Mouse (Mus musculus): Measurements from ENCODE around the gene Cdca5. TPM values are rescaled to one million over a fixed set of nuclear protein-coding genes. Genes with fewer than 3 reads are reported as not detected.
"Not testable (repeated sequence)": the region's sequence is repeated elsewhere in the genome, so short reads cannot be mapped to it uniquely, and the experiment has no call there.

Gene Cdca5
- total RNA-seq, 2 experiments from 2014 or later, result 3.8 to 5.0 TPM

DNA sequence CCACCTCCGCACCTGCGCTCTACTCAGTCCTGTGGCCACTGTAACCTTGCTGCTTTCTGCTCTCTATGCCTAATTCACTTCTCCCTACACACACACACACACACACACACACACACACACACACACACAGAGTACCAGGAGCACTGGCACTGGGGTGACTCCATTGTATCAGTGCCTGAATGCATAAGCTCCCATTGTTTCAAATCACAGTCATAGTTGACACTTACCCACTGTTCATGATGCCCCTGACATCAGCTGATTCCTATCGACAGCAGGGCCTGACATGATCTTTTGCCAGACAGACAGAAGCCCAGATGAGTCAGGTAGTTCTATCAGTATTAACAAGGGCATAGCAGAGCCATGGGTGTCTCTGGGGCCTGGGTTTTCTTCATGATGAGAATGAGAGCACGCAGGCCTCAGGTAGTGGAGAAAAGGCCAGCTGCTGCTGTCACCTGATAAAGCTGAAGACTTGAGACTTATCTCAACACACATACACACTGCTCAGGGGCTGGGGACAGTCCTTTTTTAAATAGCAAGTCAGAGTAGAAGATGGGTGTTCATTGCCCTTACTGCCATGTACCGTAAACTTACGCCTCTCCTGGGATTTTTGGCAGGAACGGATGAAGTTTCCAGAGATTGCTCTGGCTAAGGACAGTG, 47.5 kb downstream of the Cdca5 start:
- no peak for DNase-seq

DNA sequence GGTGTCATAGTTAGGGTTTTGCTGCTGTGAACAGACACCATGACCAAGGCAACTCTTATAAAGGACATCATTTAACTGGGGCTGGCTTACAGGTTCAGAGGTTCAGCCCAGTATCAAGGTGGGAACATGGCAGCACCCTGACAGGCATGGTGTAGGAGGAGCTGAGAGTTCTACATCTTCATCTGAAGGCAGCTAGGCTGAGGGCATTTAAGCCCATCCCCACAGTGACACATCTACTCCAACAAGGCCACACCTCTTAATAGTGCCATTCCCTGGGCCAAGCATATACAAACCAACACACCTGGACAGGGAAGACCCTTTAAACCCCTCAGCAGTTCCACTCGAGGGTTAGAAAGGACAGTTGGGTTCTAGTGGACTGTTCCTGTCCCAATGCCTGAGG, 48.4 kb downstream of the Cdca5 start:
- intact Hi-C loops (cut with DNase I); DNase-seq: not testable (repeated sequence)

More for the DNA sequence above, 47.5 kb downstream of the Cdca5 start:
- intact Hi-C loops (cut with DNase I), result no loop called here

DNA sequence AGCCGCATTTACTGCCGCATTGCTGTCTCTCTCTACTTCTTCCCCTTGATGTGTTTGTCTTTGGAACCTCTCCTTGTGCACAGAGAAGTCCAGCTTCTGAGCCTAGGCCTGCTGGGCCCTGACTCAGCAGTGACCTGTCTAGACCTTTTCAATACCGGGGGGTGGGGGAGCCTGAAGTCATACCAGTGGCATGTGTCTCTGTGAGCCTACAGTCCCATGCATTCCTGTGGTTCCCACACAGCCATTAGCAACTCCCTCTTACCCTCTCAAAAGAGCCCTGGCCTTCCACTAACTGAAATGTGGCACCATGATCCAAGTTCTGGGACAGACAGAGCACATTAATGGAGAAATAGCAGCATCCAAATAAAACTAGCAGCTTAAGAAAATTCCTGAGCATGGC, 51.6 kb downstream of the Cdca5 start:
- intact Hi-C loops (cut with DNase I), result no loop called here
- DNase-seq, result no peak

DNA sequence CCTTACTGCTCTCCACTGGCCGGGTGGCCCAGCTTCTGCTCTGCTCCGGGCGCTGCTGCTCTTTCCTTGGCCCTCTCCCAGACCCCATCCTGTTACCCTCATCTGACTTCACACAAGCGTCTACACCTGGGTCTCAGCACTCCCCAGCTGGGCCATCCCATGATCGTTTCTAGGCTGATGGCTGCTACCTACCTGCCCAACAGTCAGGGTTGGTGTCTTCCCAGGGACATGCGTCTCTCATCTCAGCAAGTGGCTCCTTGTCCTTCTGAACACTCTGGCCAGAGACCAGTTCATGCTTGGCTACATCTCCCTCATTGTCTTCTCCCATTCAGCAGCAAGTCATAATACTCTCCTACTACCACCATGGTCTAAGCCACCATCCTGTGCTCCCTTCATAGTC, 54.9 kb downstream of the Cdca5 start:
- DNase-seq, result no peak
- intact Hi-C loops (cut with DNase I), result loop anchor here (5.0 kb wide), 1 partner anchor 193 kb away; the partner anchor contains the start of gene Men1

GRCm38 (mm10) chr19:6140374-6140677, 55.5 kb downstream of the Cdca5 start:
- DNase-seq, result no peak
- intact Hi-C loops (cut with DNase I), result loop anchor here (5.0 kb wide), 1 partner anchor 192 kb away; the partner anchor contains the start of gene Men1

DNA sequence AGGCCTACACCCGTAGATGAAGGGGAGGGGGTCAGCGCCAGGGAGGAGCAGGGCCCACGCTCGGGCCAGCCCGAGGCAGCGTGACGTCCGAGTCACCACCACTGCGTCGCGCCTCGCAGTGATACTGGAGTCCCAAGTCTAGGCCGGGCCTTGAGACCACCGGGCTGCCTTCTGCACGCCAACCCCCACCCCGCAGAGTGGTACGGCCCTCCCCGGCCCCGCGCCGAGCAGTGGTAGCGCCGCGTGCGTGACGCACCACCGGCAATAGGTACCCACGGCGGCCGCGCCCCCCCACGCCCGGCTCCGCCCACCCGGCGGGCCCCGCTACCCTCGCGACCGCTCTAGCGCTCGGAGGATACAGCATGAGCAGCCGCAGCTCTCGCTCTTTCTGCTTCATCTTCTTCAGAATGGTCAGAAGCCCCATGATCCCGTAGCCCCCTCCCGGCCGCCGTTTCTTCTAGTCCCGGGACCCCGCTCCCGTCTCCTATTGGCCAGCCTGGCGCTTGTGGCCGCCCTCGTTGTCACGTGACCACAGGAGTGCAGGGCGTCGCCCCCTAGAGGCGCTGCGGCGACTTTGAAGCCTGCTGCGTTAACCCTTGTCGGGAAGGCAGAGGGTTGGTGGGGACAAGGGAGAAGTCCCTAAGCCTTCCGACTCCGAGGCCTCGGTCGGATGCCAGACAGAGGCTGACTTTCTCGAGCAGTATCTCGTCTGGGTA, 56.1 kb downstream of the Cdca5 start, which contains the start of gene Batf2:
TSS of gene Batf2 (plus strand) at position 306 of the 716 bp plus-strand sequence.
- intact Hi-C loops (cut with DNase I), result loop anchor here (1.0 to 5.0 kb wide), 2 partner anchors 94 to 191 kb away; partner anchors contain the start of genes Men1 and Ppp2r5b
- peak; percentile 94 to 95 for DNase-seq

DNA sequence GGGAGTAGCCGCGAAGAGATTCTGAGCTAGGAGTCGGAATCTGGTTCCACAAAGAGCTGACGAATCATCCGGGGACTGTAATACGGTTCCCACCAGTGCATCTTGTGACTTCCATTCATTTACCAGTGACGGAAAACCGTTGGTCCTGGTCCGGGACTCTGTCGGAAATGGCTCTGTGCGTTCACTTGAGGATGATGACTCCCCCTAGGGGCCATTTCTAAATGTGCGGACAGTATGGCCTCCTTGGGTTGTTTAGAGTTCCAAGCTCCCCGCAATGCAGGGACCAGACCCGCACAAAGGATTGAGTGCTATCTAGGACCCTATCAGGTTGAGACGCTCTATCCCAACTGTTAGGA, 56.6 kb downstream of the Cdca5 start, which contains the start of gene Arl2:
TSS of gene Arl2 (minus strand) at position 155 of the 356 bp plus-strand sequence.
- intact Hi-C loops (cut with DNase I), result loop anchor here (1.0 to 5.0 kb wide), 2 partner anchors 94 to 191 kb away; partner anchors contain the start of genes Men1 and Ppp2r5b
- peak; percentile 85 to 86 for DNase-seq

Small RNA genes within 50 kb of the gene (microRNA-seq; reads per million reads assigned to microRNA genes)
- gene Mir6988, result 0.70 to 0.95 reads per million in 2 experiments

Other genes starting within 250 kb of the Cdca5 start
- 10 to 100 TPM; 19.0 to 20.5 TPM for gene Frmd8, start 209.7 kb upstream of the Cdca5 start, total RNA-seq (2021)
- gene Slc25a45, start 207.2 kb upstream of the Cdca5 start, total RNA-seq (2021), result 1 to 10 TPM; 4.6 to 5.9 TPM
- gene Tigd3, start 190.8 kb upstream of the Cdca5 start, total RNA-seq (2021), result 1 to 10 TPM; 1.1 to 1.2 TPM
- 100 to 1,000 TPM; 100 to 101 TPM for gene Dpf2, start 172.0 kb upstream of the Cdca5 start, total RNA-seq (2021)
- gene Cdc42ep2, start 160.2 kb upstream of the Cdca5 start, total RNA-seq (2021), result 10 to 100 TPM; 14.0 to 16.0 TPM
- 10 to 100 TPM; 21.1 TPM for gene Pola2, start 120.8 kb upstream of the Cdca5 start, total RNA-seq (2021)
- not detected for gene Slc22a20, start 98.8 kb upstream of the Cdca5 start, total RNA-seq (2021)
- gene Capn1, start 69.1 kb upstream of the Cdca5 start, total RNA-seq (2021), result 10 to 100 TPM; 32.6 to 37.8 TPM
- gene Syvn1, start 38.4 kb upstream of the Cdca5 start, total RNA-seq (2021), result 10 to 100 TPM; 19.5 TPM
- 10 to 100 TPM; 41.7 to 46.7 TPM for gene Mrpl49, start 27.2 kb upstream of the Cdca5 start, total RNA-seq (2021)
- gene Fau, start 27.1 kb upstream of the Cdca5 start, total RNA-seq (2021), result 100 to 1,000 TPM; 738 to 768 TPM
- 10 to 100 TPM; 13.6 to 13.9 TPM for gene Znhit2, start 23.8 kb upstream of the Cdca5 start, total RNA-seq (2021)
- gene Tm7sf2, start 16.6 kb upstream of the Cdca5 start, total RNA-seq (2021), result 1 to 10 TPM; 2.7 to 2.9 TPM
- gene Vps51, start 7.8 kb upstream of the Cdca5 start, total RNA-seq (2021), result 10 to 100 TPM; 36.4 TPM
- not detected for gene Tmem262, start 5.0 kb upstream of the Cdca5 start, total RNA-seq (2021)
- not detected for gene Gm28374, start 2.7 kb upstream of the Cdca5 start, total RNA-seq (2021)
- 10 to 100 TPM; 24.4 to 26.3 TPM for gene Zfpl1, start within 50 bp of the Cdca5 start, total RNA-seq (2021)
- under 1 TPM in 1 of 2 experiments, not detected in 1; 0.43 TPM for gene AC131692.1, start 9.4 kb downstream of the Cdca5 start, total RNA-seq (2021)
- gene Naaladl1, start 20.8 kb downstream of the Cdca5 start, total RNA-seq (2021), result under 1 TPM; 0.10 to 0.17 TPM
- gene Sac3d1, start 33.7 kb downstream of the Cdca5 start, total RNA-seq (2021), result 10 to 100 TPM; 10.2 to 13.9 TPM
- gene Snx15, start 43.3 kb downstream of the Cdca5 start, total RNA-seq (2021), result 10 to 100 TPM; 12.5 to 12.6 TPM
- gene Batf2, start 56.0 kb downstream of the Cdca5 start, total RNA-seq (2021), result under 1 TPM; 0.31 to 0.32 TPM
- gene Arl2, start 56.6 kb downstream of the Cdca5 start, total RNA-seq (2021), result 10 to 100 TPM; 60.5 to 63.5 TPM
- not detected for gene Majin, start 99.4 kb downstream of the Cdca5 start, total RNA-seq (2021)
- gene Gpha2, start 141.4 kb downstream of the Cdca5 start, total RNA-seq (2021), result not detected
- gene Ppp2r5b, start 150.9 kb downstream of the Cdca5 start, total RNA-seq (2021), result 10 to 100 TPM; 30.7 to 31.7 TPM
- 10 to 100 TPM; 17.7 to 19.0 TPM for gene Atg2a, start 156.7 kb downstream of the Cdca5 start, total RNA-seq (2021)
- 100 to 1,000 TPM; 129 to 181 TPM for gene Ehd1, start 191.7 kb downstream of the Cdca5 start, total RNA-seq (2021)
- 1 to 10 TPM; 9.6 to 9.9 TPM for gene Cdc42bpg, start 221.5 kb downstream of the Cdca5 start, total RNA-seq (2021)
- 10 to 100 TPM; 18.6 to 21.8 TPM for gene Men1, start 250.0 kb downstream of the Cdca5 start, total RNA-seq (2021)